Mouse (Mus musculus): Measurements from ENCODE around the gene Atxn1.

DNA sequence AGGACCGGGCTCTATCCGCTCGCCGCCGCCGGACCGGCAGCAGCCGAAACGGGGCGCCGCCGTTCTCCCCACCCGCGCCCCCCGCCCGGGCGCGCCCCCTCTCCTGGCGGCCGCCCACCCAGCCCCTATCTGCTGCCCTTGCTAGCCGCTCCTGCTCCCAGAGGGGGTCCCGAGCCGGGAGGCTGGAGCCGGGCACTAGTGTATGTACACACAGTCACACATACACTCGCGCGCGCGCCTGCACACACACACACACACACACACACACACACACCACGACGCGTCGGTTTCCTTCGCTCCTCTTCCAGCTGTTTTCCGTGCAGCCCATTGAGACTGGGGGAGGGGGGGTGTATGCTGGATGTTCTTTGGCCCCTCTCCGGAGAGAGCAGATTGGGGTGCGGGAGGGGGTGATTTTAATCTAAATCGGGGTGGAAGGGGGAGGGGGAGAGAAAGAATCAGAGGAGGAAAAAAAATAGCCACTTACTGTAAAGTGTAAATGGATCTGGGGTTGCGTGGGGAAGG, 416 bp downstream of the Atxn1 start:
- no peak for TF ChIP-seq USF1 (IDR thresholded peaks at IDR 0.05; ENCODE audit: low read depth)
- TF ChIP-seq MAX (IDR thresholded peaks at IDR 0.05; ENCODE audit: low read depth) = no peak
- TF ChIP-seq POLR2A (IDR thresholded peaks at IDR 0.05; ENCODE audit: insufficient read length, low read depth) = peak; percentile 13
- TF ChIP-seq TCF12 (IDR thresholded peaks at IDR 0.05; ENCODE audit: insufficient read depth, poor library complexity, severe bottlenecking) = no peak
- no peak for TF ChIP-seq POLR2AphosphoS2 (IDR thresholded peaks at IDR 0.05; ENCODE audit: insufficient read length, low read depth)
- peak in 2 of 3 experiments; percentile 56 to 67 for TF ChIP-seq MYOG (IDR thresholded peaks at IDR 0.05; ENCODE audit: control insufficient read depth in 1 of 3, insufficient read depth in 1 of 3, insufficient read length in 2 of 3, low read depth in 2 of 3)
- peak in 2 of 3 experiments; percentile 24 to 46 for TF ChIP-seq MYOD1 (IDR thresholded peaks at IDR 0.05; ENCODE audit: control insufficient read depth in 1 of 3, insufficient read length in 2 of 3, low read depth in 2 of 3)
- no peak for TF ChIP-seq E2F4 (IDR thresholded peaks at IDR 0.05; ENCODE audit: insufficient read depth)
- TF ChIP-seq TCF3 (IDR thresholded peaks at IDR 0.05; ENCODE audit: insufficient read length, low read depth) = no peak

All from myocyte (in vitro differentiated cells).